Mouse (Mus musculus) limb, embryonic 10.5 days (tissue): ENCODE measurements around the gene Sar1b. TPM values are rescaled to one million over a fixed set of nuclear protein-coding genes. Genes with fewer than 3 reads are reported as not detected.
"Not testable (repeated sequence)": the region's sequence is repeated elsewhere in the genome, so short reads cannot be mapped to it uniquely, and the experiment has no call there.

Experiments used
- DNase-seq: peaks from one replicate; pipeline ENCODE4 v3.0.0-alpha.2; 2017; ENCODE audit warnings: low spot score
- H3K27ac ChIP-seq: fragments of 300-500 bp; sonication (generic); 2 replicates; pipeline ENCODE4 v1.5.1; 2016; ENCODE audit warnings: mild to moderate bottlenecking
- H3K27me3 ChIP-seq: fragments of 300-500 bp; sonication (generic); 2 replicates; pipeline ENCODE4 v1.6.1; 2016; ENCODE audit warnings: low read depth, mild to moderate bottlenecking; ENCODE audit not compliant: poor library complexity, severe bottlenecking
- H3K36me3 ChIP-seq: fragments of 300-500 bp; sonication (generic); 2 replicates; pipeline ENCODE4 v1.6.1; 2016; ENCODE audit warnings: mild to moderate bottlenecking, moderate library complexity
- H3K4me1 ChIP-seq: fragments of 300-500 bp; sonication (generic); 2 replicates; pipeline ENCODE4 v1.6.1; 2016
- H3K4me3 ChIP-seq: fragments of 300-500 bp; sonication (generic); 2 replicates; pipeline ENCODE4 v1.5.1; 2016; ENCODE audit warnings: mild to moderate bottlenecking, moderate library complexity
- H3K9me3 ChIP-seq: fragments of 300-500 bp; sonication (generic); replicated peaks from 2 replicates; pipeline ENCODE4 v1.6.1; 2016; ENCODE audit warnings: mild to moderate bottlenecking
- WGBS: fragments of 180-500 bp; shearing (Covaris S2); methylation state at CpG from one replicate; pipeline ENCODE4 v1.1.7; 2016; 5-methylcytosine and 5-hydroxymethylcytosine counted together
- polyA plus RNA-seq: library from polyadenylated mRNA; unstranded; fragments of >200 nt; fragmentation: Nextera tagmentation; extraction: Ambion mirVana; gene quantifications from 2 replicates; pipeline ENCODE4 v1.2.1, GENCODE M21; 2016

Sar1b gene
- polyA plus RNA-seq, 1 experiment from 2014 or later, result 96.8 TPM

GRCm38 (mm10) chr11:51758207-51758606 is 5.3 kb upstream of the Sar1b start:
- H3K27ac ChIP-seq, H3K4me3 ChIP-seq, DNase-seq, H3K27me3 ChIP-seq, H3K9me3 ChIP-seq, H3K36me3 ChIP-seq: not testable (repeated sequence)
- 88% methylated on average over 5 of the region's 5 CpGs for WGBS
- H3K4me1 ChIP-seq, result peaks cover 25% of the 10 kb centered on the region

- no peak for DNase-seq
- no peak overlapping the region for H3K27ac ChIP-seq
- no peaks in the 10 kb centered on the region for H3K36me3 ChIP-seq
- peaks cover 30% of the 10 kb centered on the region for H3K4me1 ChIP-seq
- WGBS, result 93% methylated on average over 2 of the region's 2 CpGs
- H3K9me3 ChIP-seq, result no peaks in the 10 kb centered on the region
- H3K27me3 ChIP-seq, result no peaks in the 10 kb centered on the region
- no peak overlapping the region for H3K4me3 ChIP-seq
Observed at GRCm38 (mm10) chr11:51759251-51759650, 4.2 kb upstream of the Sar1b start.

GRCm38 (mm10) chr11:51759941-51760657 is 3.4 kb upstream of the Sar1b start:
- WGBS, result 89% methylated on average over 6 of the region's 6 CpGs
- no peaks in the 10 kb centered on the region for H3K9me3 ChIP-seq
- H3K36me3 ChIP-seq, result no peaks in the 10 kb centered on the region
- no peak for DNase-seq
- H3K27me3 ChIP-seq, result no peaks in the 10 kb centered on the region
- no peak overlapping the region for H3K4me3 ChIP-seq
- H3K4me1 ChIP-seq, result peaks cover 33% of the 10 kb centered on the region
- H3K27ac ChIP-seq, result no peak overlapping the region

GRCm38 (mm10) chr11:51761241-51761640 is 2.2 kb upstream of the Sar1b start:
- Histone ChIP-seq H3K36me3 (no peaks in the 10 kb centered on the region), H3K9me3 (no peaks in the 10 kb centered on the region), H3K4me3 (no peak overlapping the region), H3K4me1 (peaks cover 23% of the 10 kb centered on the region), H3K27ac (no peak overlapping the region), H3K27me3 (no peaks in the 10 kb centered on the region)
- WGBS, result 75% methylated on average over 5 of the region's 5 CpGs
- no peak for DNase-seq

DNA sequence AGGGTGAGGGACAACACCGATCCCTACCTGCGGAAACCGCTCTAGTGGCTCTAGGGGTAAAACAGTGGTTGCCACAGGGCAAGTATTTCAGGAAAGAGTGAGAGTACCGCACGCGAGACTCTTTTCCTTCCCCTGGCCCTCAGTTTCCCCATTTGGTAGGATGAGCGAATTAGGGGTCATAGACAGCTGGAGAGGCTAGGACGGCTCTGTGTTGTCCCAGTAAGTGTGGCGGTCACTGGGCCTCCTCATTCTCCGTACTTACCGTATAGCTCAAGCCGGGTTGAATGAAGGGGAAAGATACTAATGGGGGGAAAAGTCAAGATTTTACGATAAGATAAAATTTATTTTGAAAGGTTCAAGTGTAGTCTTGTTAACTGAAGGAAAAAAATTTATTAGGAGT is 468 bp downstream of the Sar1b start:
- Histone ChIP-seq H3K27ac (peak overlapping the region; percentile 73), H3K4me1 (peaks cover 17% of the 10 kb centered on the region), H3K9me3 (no peaks in the 10 kb centered on the region), H3K27me3 (no peaks in the 10 kb centered on the region), H3K4me3 (peak overlapping the region; percentile 71), H3K36me3 (no peaks in the 10 kb centered on the region)
- 9% methylated on average over 13 of the region's 13 CpGs for WGBS
- DNase-seq, result no peak

DNA sequence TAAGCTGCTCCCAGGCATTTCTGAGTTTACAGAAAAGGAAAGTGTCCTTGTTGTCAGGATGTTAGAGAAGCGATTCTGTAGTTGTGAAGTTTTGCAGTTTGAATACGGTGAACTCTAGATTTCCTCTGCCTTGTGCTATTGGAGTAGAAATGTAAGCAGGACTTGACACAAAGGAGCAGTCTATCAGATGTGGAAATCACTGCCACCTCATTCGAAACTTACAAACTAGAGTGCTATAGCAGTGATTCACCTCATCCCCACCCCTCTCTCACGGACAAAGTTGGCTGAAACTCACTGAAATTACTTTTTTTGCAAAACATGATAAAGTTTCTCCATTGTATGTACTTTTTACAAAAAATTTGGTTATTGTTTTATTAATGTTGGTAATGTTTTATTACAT is 1.3 kb downstream of the Sar1b start:
- no peak for DNase-seq
- H3K27me3 ChIP-seq, result no peaks in the 10 kb centered on the region
- H3K4me3 ChIP-seq, result peak overlapping the region; percentile 71; the same call in 1 of the 2 replicates
- peaks cover 17% of the 10 kb centered on the region for H3K4me1 ChIP-seq
- WGBS, result 84% methylated on average over 4 of the region's 4 CpGs
- H3K27ac ChIP-seq, result no peak overlapping the region
- H3K36me3 ChIP-seq, result no peaks in the 10 kb centered on the region
- H3K9me3 ChIP-seq, result no peaks in the 10 kb centered on the region

GRCm38 (mm10) chr11:51767579-51768220 is 4.2 kb downstream of the Sar1b start:
- Histone ChIP-seq H3K4me3 (no peak overlapping the region), H3K27ac (no peak overlapping the region), H3K36me3 (no peaks in the 10 kb centered on the region), H3K9me3 (no peaks in the 10 kb centered on the region), H3K27me3 (no peaks in the 10 kb centered on the region), H3K4me1 (peaks cover 17% of the 10 kb centered on the region)
- DNase-seq, result no peak
- WGBS, result 81% methylated on average over 8 of the region's 8 CpGs

DNA sequence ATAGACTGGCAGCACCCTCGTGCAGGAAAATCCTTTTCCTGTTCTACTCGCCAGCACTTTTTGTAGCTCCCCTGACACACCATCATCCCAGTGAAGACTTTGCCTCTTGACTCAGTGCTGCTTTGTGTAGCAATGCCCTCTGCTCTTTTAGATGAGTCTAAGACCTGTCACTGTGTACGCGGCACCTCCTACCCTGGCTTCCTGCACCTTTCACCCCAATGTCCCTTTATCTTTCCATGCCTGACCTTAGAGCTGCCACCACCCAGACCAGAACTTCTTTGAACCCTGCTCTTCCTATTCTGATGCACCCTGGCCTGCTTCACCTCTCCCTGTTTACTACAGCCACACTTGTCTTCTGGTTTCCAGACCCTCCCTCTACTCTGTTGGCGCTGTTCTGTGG is 4.8 kb downstream of the Sar1b start:
- WGBS, result 70% methylated on average over 5 of the region's 5 CpGs
- Histone ChIP-seq H3K27ac (no peak overlapping the region), H3K9me3 (no peaks in the 10 kb centered on the region)

GRCm38 (mm10) chr11:51775507-51775906 is 12.0 kb downstream of the Sar1b start:
- WGBS, result 94% methylated on average over 3 of the region's 3 CpGs
- no peaks in the 10 kb centered on the region for H3K9me3 ChIP-seq
- H3K27ac ChIP-seq, result no peak overlapping the region
- H3K4me3 ChIP-seq, result no peak overlapping the region
- no peak for DNase-seq
- no peaks in the 10 kb centered on the region for H3K27me3 ChIP-seq
- H3K4me1 ChIP-seq, result no peaks in the 10 kb centered on the region
- peaks cover 15% of the 10 kb centered on the region for H3K36me3 ChIP-seq

More for the DNA sequence above, 4.8 kb downstream of the Sar1b start:
- H3K27me3 ChIP-seq, result no peaks in the 10 kb centered on the region
- H3K4me1 ChIP-seq, result peaks cover 13% of the 10 kb centered on the region
- no peaks in the 10 kb centered on the region for H3K36me3 ChIP-seq
- H3K4me3 ChIP-seq, result no peak overlapping the region
- no peak for DNase-seq

DNA sequence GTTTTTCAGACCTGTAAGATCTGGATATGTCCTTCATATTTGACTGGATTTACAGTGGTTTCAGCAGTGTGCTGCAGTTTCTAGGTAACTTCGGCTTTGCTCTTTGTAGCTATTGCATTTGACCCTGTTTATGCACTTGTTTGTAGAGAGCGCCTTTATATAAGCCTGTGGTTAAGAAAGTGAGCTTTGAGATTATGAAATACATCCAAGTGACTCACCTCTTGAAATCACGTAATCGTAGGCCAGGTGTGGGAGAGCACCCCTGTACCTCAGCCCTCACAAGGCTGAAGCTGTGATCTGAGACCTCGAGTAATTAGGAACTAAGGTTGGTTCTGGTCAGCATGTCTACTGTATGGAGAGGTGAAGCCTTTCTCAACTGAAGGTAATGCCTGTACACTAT is 14.0 kb downstream of the Sar1b start:
- 95% methylated on average over 5 of the region's 5 CpGs for WGBS

GRCm38 (mm10) chr11:51780773-51781267 is 17.3 kb downstream of the Sar1b start:
- H3K4me1 ChIP-seq, result no peaks in the 10 kb centered on the region
- DNase-seq, result no peak
- H3K4me3 ChIP-seq, result no peak overlapping the region
- H3K9me3 ChIP-seq, result no peaks in the 10 kb centered on the region
- no peak overlapping the region for H3K27ac ChIP-seq
- H3K27me3 ChIP-seq, result no peaks in the 10 kb centered on the region
- 91% methylated on average over 9 of the region's 9 CpGs for WGBS
- peaks cover 62% of the 10 kb centered on the region for H3K36me3 ChIP-seq

More for the DNA sequence above, 14.0 kb downstream of the Sar1b start:
- no peaks in the 10 kb centered on the region for H3K9me3 ChIP-seq
- H3K4me3 ChIP-seq, result no peak overlapping the region
- no peak for DNase-seq
- no peak overlapping the region for H3K27ac ChIP-seq
- H3K27me3 ChIP-seq, result no peaks in the 10 kb centered on the region
- peaks cover 35% of the 10 kb centered on the region for H3K36me3 ChIP-seq
- no peaks in the 10 kb centered on the region for H3K4me1 ChIP-seq

DNA sequence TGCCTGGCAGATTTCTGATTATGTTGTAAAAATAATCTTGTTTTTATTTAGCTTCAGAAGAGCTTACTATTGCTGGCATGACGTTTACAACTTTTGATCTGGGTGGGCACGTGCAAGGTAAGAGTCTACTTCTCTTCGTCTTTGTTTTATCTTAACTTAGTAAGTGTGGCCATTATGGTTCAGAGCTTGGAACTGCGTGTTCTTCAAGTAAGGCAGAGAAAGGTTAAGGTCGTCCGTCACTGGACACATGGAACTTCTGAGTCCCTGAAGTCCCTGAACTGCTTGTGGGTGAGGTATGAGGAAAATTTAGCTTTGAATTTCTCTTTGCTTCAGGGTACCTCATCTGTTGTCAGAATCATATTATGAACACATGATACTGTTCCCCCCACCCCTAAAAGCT is 19.2 kb downstream of the Sar1b start:
- WGBS, result 93% methylated on average over 6 of the region's 6 CpGs
- peaks cover 78% of the 10 kb centered on the region for H3K36me3 ChIP-seq
- H3K9me3 ChIP-seq, result no peaks in the 10 kb centered on the region
- H3K27me3 ChIP-seq, result no peaks in the 10 kb centered on the region
- no peak overlapping the region for H3K27ac ChIP-seq
- no peaks in the 10 kb centered on the region for H3K4me1 ChIP-seq
- no peak overlapping the region for H3K4me3 ChIP-seq
- no peak for DNase-seq

DNA sequence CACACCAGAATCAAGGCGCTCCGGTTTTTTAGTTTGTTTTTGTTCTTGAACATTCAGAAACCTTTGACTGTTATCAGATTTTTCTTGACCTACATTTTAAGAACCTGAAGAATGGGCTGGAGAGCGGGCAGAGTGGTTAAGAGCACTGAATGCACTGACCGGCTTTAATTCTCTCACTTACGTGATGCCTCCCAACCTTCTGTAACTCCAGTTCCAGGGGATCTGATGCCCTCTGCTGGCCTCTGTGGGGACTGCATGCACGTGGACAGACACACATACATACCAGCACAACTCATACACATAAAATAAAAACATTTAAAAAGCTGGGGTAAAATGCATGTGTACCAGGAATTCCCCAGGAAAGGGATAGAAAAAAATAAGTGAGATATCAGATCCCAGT is 22.4 kb downstream of the Sar1b start:
- peak; percentile 61 for DNase-seq
- Histone ChIP-seq H3K4me1 (no peaks in the 10 kb centered on the region), H3K9me3 (no peaks in the 10 kb centered on the region), H3K36me3 (peaks cover 90% of the 10 kb centered on the region), H3K27ac (no peak overlapping the region), H3K4me3 (no peak overlapping the region), H3K27me3 (no peaks in the 10 kb centered on the region)
- WGBS, result 91% methylated on average over 6 of the region's 6 CpGs
